In the genomic region with DNA sequence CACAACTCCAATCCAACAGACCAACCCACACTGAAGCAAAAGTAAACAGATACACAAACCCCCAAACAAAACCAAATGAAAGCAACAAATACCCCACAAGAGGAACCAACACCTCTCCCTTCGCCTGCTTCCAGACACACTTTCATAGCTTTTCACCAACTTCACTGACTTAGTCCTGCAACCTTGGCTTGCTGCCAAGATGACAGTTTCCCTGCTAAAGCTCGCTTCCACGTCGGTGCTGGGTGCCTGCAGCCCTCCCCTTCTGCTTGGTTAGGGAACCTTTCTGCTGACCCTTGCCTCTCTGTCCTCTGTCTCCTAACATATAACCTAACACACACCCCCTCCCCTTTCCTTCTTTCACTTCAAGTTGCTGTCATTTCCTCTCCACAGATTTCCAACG, we compare ENCODE assay signal across 8 mouse cellular contexts. TPM values are rescaled to one million over a fixed set of nuclear protein-coding genes. Genes with fewer than 3 reads are reported as not detected.
DNase-seq lines count a peak whose midpoint lies in the region; ATAC-seq and TF ChIP-seq lines count a peak whose summit lies in the region.

No protein-coding gene starts in this region.

- WGBS in heart, postnatal 0 days: 7% methylated on average over 5 of the region's 5 CpGs
- 58% methylated on average over 5 of the region's 5 CpGs for WGBS in limb, embryonic 10.5 days
- WGBS in midbrain, embryonic 12.5 days: 46% methylated on average over 5 of the region's 5 CpGs

- 0 out of 2 replicates have a peak overlapping the region, but pooled peaks have one; percentile 35 for H3K4me3 ChIP-seq in ES-Bruce4 (ENCODE audit: low read depth, low read length)
- H3K4me3 ChIP-seq in heart, postnatal 0 days (ENCODE audit: low read depth, low read length): peak overlapping the region; percentile 91
- H3K4me3 ChIP-seq in limb, embryonic 10.5 days: peak overlapping the region; percentile 98
- peak overlapping the region; percentile 99 for H3K4me3 ChIP-seq in midbrain, embryonic 12.5 days

- H3K4me2 ChIP-seq in heart, postnatal 0 days (ENCODE audit: low read depth, low read length): peak overlapping the region; percentile 96
- peak overlapping the region; percentile 71 for H3K4me2 ChIP-seq in midbrain, embryonic 12.5 days (replicated peaks)

- 0 out of 2 replicates have a peak, but pooled peaks cover 4% of the 10 kb centered on the region for H3K9me3 ChIP-seq in ES-Bruce4 (replicated peaks; ENCODE audit: control insufficient read depth, insufficient read depth, low read length, poor library complexity, severe bottlenecking)
- H3K9me3 ChIP-seq in heart, postnatal 0 days (replicated peaks; ENCODE audit: control insufficient read depth, low read length): no peaks in the 10 kb centered on the region
- H3K9me3 ChIP-seq in limb, embryonic 10.5 days (replicated peaks): no peaks in the 10 kb centered on the region
- no peaks in the 10 kb centered on the region for H3K9me3 ChIP-seq in midbrain, embryonic 12.5 days

- TF ChIP-seq CTCF in ES-Bruce4 (IDR thresholded peaks at IDR 0.05; ENCODE audit: low read depth, low read length): no peak
- no peak for TF ChIP-seq CTCF in heart, postnatal 0 days (IDR thresholded peaks at IDR 0.05; ENCODE audit: low read depth)

- no peak overlapping the region for H3K27ac ChIP-seq in ES-Bruce4 (ENCODE audit: insufficient read depth, low read length)
- H3K27ac ChIP-seq in heart, postnatal 0 days (ENCODE audit: low read depth): no peak overlapping the region
- H3K27ac ChIP-seq in limb, embryonic 10.5 days: no peak overlapping the region
- no peak overlapping the region for H3K27ac ChIP-seq in midbrain, embryonic 12.5 days (replicated peaks)

- no peak for TF ChIP-seq EP300 in ES-Bruce4 (IDR thresholded peaks at IDR 0.05; ENCODE audit: insufficient read depth, low read depth, low read length)
- no peak for TF ChIP-seq EP300 in heart, postnatal 0 days (IDR thresholded peaks at IDR 0.05; ENCODE audit: low read depth)

- H3K9ac ChIP-seq in ES-Bruce4 (ENCODE audit: low read depth, poor library complexity, severe bottlenecking): peak overlapping the region; percentile 93; the same call in 1 of the 2 replicates
- no peak overlapping the region for H3K9ac ChIP-seq in heart, postnatal 0 days (replicated peaks; ENCODE audit: low read depth, low read length)
- H3K9ac ChIP-seq in midbrain, embryonic 12.5 days (replicated peaks): peak overlapping the region; percentile 97

- DNase-seq in heart, adult 18-20 months: peak; percentile 16 to 27
- no peak for DNase-seq in heart, adult 11 months
- DNase-seq in cerebellum, postnatal 10 days: peak; percentile 43 to 44
- no peak for DNase-seq in heart, postnatal 0 days (ENCODE audit: low spot score)
- no peak for DNase-seq in limb, embryonic 10.5 days (ENCODE audit: low spot score)

- ATAC-seq in heart, postnatal 0 days (ENCODE audit: insufficient read depth, low read depth): no peak
- no peak for ATAC-seq in midbrain, embryonic 12.5 days (ENCODE audit: low FRiP score, low read depth)
- no peak for ATAC-seq in erythroid progenitor cell, adult 5-6 weeks (replicated peaks; ENCODE audit: low FRiP score, poor library complexity, severe bottlenecking)

- no peak for TF ChIP-seq POLR2A in ES-Bruce4 (IDR thresholded peaks at IDR 0.05; ENCODE audit: insufficient read depth, low read length)

- no peaks in the 10 kb centered on the region for H3K27me3 ChIP-seq in ES-Bruce4 (ENCODE audit: control insufficient read depth, insufficient read depth, low read length, poor library complexity, severe bottlenecking)
- H3K27me3 ChIP-seq in heart, postnatal 0 days (ENCODE audit: control insufficient read depth, insufficient read depth, low read length): no peaks in the 10 kb centered on the region
- H3K27me3 ChIP-seq in limb, embryonic 10.5 days (ENCODE audit: low read depth, poor library complexity, severe bottlenecking): no peaks in the 10 kb centered on the region
- H3K27me3 ChIP-seq in midbrain, embryonic 12.5 days: no peaks in the 10 kb centered on the region

- H3K36me3 ChIP-seq in ES-Bruce4 (ENCODE audit: control insufficient read depth, insufficient read depth, low read length, poor library complexity, severe bottlenecking): no peaks in the 10 kb centered on the region; the same call in 1 of the 2 replicates
- no peaks in the 10 kb centered on the region for H3K36me3 ChIP-seq in heart, postnatal 0 days (replicated peaks; ENCODE audit: control insufficient read depth, insufficient read depth, low read length)
- peaks cover 7% of the 10 kb centered on the region; the same call in 1 of the 2 replicates for H3K36me3 ChIP-seq in limb, embryonic 10.5 days
- no peaks in the 10 kb centered on the region for H3K36me3 ChIP-seq in midbrain, embryonic 12.5 days

- no peaks in the 10 kb centered on the region for H3K4me1 ChIP-seq in ES-Bruce4 (ENCODE audit: control insufficient read depth, insufficient read depth, low read length)
- H3K4me1 ChIP-seq in heart, postnatal 0 days (ENCODE audit: control insufficient read depth, insufficient read depth): peaks cover 12% of the 10 kb centered on the region
- H3K4me1 ChIP-seq in limb, embryonic 10.5 days: peaks cover 19% of the 10 kb centered on the region
- peaks cover 19% of the 10 kb centered on the region for H3K4me1 ChIP-seq in midbrain, embryonic 12.5 days

RNA-seq across cellular contexts. Expression of a gene that starts 1.4 kb away (rescaled TPM):
- total RNA-seq in heart, adult 18-20 months (2021): 10 to 100 TPM; 16.5 to 18.9 TPM
- polyA plus RNA-seq in ES-Bruce4 (2011; ENCODE audit: insufficient read depth, insufficient read length, low read depth, missing spikeins): 38.4 and 41.0 TPM in 2 replicates
- 4.5 and 4.9 TPM in 2 replicates for total RNA-seq in heart, postnatal 0 days (2014; rRNA removed; ENCODE audit: low replicate concordance)
- polyA plus RNA-seq in heart, postnatal 0 days (2015; fragmentation: Nextera tagmentation; extraction: Ambion mirVana): 11.6 and 12.7 TPM in 2 replicates
- polyA plus RNA-seq in limb, embryonic 10.5 days (2016; fragmentation: Nextera tagmentation; extraction: Ambion mirVana): 15.7 and 18.5 TPM in 2 replicates
- 28.7 and 32.2 TPM in 2 replicates for polyA plus RNA-seq in midbrain, embryonic 12.5 days (2016; fragmentation: Nextera tagmentation; extraction: Ambion mirVana)
- 18.0 and 23.5 TPM in 2 replicates for total RNA-seq in erythroid progenitor cell, adult 5-6 weeks (2015; ENCODE audit: low replicate concordance)
- total RNA-seq in erythroid progenitor cell, adult 5-6 weeks (2017; ENCODE audit: low replicate concordance): 34.7 and 88.4 TPM in 2 replicates

Comparison
In these comparisons a context has a peak if more than half of its experiments do, and no peak if none do; other contexts are left out.
1. DNase-seq: peak in heart, adult 18-20 months (2 of 2) and cerebellum, postnatal 10 days (2 of 2); none in heart, adult 11 months (single experiment), heart, postnatal 0 days (single experiment) and limb, embryonic 10.5 days (single experiment).
2. H3K4me3 ChIP-seq: peak in every context shown above with its lines; median percentile 99 in midbrain, embryonic 12.5 days; 98 in limb, embryonic 10.5 days; 91 in heart, postnatal 0 days; 35 in ES-Bruce4.